Mouse (Mus musculus) adrenal gland, postnatal 10 days (tissue): ENCODE measurements around the gene Ipo11. TPM values are rescaled to one million over a fixed set of nuclear protein-coding genes. Genes with fewer than 3 reads are reported as not detected.
"Not testable (repeated sequence)": the region's sequence is repeated elsewhere in the genome, so short reads cannot be mapped to it uniquely, and the experiment has no call there.

Experiments used
- DNase-seq: peaks from one replicate; pipeline ENCODE4 v3.0.0; 2021; ENCODE audit warnings: mixed read lengths
- long read RNA-seq, 2 experiments: library from polyadenylated mRNA; stranded (forward); transcript quantifications; one replicate each; pipeline ENCODE4 v2.0.0; 2021
- total RNA-seq, 2 experiments: library from RNA; stranded (reverse); gene quantifications; 2 replicates each; pipeline ENCODE4 v1.2.3; 2021

Ipo11 gene
- 10 to 100 TPM; 31.1 to 41.4 TPM for total RNA-seq
- long read RNA-seq, experiment 1, full-length matches to known transcripts: 1 of 22 reads
- long read RNA-seq, experiment 1, partial matches to known transcripts: 15 of 22 reads
- long read RNA-seq, experiment 1, other reads (novel, unspliced or antisense): 6 of 22 reads
- long read RNA-seq, experiment 2, full-length matches to known transcripts: 14 of 36 reads
- long read RNA-seq, experiment 2, partial matches to known transcripts: 16 of 36 reads
- long read RNA-seq, experiment 2, other reads (novel, unspliced or antisense): 6 of 36 reads

DNA sequence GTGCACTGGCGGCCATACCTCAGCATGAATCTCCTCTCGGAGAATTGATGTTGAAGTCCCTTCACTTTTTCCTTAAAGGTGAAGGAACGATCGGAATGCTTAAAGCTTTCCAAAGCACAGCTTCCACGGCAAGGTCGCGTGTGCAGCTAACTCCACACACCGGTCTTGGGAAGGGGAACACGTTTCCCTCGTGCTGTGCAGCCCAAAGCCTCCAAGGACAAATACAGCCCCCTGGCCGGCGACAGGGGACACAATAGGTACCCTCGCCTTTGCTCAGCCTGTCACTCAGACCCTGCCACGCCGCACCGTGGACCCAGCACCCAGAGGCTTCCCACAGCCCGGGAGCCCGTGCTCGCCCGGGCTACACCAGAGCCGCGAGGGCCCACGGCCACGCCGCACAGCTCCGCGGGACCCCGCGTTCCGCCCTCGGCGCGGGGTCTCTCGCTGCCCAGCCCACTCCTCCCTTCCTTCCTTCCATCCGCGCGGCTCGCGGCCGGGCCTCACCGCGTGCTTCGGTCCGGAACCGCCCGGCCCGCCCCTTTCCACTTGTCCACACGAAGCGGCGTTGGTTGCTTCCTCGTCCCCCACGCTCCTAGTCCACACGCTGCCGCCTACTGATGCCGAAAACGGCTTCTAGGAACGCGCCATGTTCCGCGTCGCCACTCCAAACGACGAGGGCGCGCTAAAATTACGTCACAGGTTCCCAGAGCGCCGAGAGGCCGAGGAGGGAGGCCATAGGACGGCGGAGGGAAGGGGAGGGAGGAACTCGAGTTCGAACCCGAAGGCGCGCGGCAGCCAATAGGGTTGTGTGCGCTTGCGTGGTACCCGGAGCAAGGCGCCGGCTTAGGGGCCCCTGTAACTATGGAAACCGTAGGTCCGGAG lies at the start of gene Ipo11:
Gene Ipo11 (minus strand): TSS at position 703 of the 882 bp plus-strand sequence.
- DNase-seq: peak; percentile 95

DNA sequence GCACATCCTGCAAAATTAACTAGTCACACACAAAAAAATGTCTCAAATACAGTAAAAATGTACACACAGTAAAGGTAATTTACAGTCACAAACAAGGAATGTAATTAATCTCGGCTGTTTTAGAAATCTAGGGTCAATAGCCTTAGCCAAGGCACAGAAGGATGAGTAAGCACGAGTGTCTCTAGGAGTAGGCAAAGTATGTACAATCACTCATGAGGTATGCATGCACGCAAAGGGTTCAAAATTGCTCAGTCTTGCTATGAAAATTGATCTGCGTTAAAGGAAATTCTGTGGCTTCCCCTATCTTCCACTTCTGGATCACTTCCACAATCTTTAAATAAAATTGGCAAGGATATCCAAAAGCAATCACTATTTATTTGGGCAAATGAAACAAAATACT lies 24.7 kb upstream of the Ipo11 start:
- DNase-seq: no peak

DNA sequence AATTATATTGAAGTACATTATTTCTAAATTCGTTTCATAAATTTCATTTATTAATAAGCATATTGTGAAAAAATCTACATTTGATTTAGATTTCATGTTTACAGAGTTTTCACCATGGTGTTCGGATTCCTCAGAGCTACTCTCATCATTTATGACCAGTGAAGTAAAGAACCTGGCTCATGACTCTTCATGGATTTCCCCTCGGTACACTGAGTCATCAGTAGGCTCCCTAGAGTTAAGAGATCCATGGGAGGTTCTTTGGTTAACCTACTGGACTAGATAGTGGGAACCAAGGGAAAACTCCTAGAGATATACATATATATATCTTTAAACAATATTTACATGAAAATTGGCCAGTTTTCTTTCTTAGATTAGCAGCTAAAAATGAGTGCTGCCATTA lies 23.8 kb upstream of the Ipo11 start:
- DNase-seq: no peak

DNA sequence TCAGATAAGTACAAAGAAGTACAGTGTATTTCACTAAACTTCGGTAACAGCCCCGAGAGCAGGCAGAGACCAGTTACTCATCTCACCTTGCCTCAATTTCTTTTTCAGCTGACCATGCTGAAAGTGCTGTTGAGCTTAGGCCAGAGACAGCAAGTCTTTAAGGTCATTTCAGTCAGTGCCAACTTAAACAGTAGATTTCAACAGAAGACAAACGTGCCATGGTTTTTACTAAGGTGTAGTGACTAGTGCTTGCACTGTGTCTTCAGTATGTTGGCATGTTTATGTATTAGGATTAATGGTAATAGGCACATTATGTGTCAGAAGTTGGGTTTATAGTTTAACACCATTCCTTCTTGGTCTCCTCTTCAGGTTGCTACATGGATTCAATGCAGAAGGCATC lies 21.5 kb upstream of the Ipo11 start:
- no peak for DNase-seq

DNA sequence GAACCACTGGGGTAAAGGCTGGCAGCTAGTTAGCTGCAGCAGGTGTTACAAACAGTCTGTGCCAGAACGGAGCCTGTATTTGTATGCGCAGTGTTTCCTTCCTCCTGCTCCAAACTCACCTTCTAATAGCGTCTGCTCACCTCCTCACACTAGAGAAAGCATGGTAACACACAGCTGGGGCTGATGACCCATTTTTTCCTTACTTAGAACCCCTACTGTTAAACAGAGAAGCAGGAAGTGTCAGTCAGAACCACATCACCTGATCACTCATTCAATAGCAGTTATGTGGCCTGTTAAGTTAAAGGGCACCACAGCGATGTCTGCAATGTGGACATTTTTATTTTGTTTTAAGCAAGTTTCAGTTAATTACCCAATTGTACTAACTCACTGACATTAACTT lies 20.8 kb upstream of the Ipo11 start:
- DNase-seq: no peak

DNA sequence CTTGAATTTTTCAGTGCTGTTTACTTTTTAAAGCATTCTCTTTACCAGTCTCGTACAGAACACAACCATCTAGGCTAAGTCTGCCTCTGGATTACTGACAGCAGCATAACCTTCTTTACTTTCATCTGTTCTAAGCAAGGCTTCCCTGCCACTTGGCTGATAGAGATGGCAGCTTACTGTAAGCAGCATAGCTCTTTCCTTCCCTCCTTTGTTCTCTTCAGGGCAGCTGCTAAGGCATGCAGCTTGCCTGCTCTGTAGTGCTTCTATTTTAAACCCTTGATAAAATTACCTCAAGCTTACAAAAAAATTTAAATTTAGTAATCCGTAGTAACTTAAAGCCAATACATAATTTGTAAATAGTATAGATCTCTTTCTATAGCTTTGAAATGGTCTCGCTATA lies 18.1 kb upstream of the Ipo11 start:
- DNase-seq: no peak

DNA sequence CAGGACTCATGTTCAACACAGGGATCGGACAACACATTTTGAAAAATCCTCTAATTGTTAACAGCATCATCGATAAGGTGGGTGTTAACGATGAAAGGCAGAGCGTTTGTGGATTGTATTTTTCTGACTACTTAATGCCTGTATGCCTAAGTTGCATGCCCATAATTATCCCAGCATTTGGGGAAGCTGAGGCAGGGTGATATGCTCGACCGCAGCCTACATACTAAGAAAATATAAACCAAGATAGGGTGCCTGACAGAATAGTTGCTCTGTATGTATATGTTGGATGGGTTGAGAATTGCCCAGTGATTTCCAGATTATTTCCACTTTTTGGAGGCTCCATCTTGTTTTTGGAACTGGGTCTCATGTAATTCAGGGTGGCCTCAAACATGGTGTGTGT lies 10.8 kb upstream of the Ipo11 start:
- no peak for DNase-seq

DNA sequence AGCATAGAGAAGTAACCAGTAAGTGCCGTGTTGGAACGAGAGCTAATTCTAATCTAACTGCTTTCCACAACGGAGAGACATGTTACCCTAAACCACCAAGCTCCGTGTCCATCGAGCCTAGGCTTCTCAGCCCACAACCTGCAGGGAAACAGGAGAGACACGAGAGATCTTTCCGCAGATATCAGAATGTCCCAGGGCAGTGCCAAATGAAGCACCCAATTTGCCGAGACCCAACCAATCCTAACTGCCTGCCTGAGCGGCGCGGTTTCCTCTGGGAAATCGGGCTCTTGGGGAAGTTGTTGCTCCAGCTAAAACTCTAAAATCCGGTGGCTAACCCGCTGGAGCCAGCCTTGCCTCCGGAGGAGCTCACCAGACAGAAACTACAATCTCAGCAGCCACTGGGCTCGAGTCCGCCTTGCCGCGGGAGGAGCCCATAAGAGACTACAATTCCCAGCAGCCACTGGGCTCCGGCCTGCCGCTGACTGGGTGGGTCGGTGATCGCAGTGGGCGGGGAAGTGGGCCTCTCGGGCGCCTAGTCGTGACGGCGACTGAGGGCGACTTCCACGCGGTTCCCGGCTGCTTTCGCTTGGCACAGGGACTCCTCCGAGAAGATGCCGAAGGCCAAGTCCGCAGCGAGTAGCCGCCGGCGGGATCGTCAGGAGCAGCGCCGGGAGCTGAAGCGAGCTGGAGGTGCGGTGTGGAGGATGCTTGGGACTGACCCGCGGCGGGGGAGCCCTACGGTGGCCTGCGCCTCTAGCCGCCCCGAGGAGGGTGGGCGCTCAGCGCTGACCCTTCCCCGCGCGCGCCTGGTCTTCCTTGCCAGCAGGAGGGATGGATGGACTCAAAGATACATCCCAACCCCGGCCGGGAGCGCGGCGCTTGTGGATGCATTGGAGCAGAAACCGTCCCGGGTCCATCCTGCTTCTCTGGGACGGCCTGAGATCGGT lies 10.1 kb upstream of the Ipo11 start, which contains the start of gene Dimt1:
Gene Dimt1 (plus strand): TSS at position 534 of the 947 bp plus-strand sequence.
- DNase-seq: peak; percentile 96

DNA sequence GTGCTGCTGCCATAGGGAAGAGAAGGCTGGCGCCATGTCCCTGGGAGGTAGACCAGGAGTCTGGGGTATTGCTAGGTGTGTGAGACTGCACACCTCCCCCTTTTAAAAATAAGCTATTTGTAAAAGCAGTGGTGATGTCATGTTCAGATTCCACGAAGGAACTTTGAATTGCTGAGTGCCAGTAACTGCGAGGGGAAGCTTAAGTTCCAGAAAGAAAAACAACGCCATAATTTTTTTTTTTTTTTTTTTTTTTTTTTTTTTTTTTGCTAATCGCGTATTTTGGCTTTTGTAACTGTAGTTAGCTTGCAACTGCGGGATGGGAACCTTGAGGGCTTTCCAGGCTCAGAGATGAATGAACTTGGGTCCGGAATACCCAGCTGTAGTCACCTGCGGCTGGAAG lies 8.8 kb upstream of the Ipo11 start:
- DNase-seq: no peak

DNA sequence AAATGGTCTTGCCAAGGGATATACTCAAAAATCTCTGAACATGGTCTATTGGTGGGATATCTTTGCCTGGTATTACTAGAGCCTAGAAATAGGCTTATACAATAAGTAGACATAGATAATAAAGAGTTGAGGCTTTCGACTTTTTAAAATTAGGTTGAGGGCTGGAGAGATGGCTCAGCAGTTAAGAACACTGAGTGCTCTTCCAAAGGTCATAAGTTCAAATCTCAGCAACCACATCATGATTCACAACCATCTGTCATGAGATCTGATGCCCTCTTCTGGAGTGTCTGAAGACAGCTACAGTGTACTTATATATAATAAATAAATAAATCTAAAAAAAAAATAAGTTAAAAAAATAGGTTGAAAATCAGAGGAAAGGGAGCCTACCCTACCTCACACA lies 6.0 kb upstream of the Ipo11 start:
- DNase-seq: no peak

DNA sequence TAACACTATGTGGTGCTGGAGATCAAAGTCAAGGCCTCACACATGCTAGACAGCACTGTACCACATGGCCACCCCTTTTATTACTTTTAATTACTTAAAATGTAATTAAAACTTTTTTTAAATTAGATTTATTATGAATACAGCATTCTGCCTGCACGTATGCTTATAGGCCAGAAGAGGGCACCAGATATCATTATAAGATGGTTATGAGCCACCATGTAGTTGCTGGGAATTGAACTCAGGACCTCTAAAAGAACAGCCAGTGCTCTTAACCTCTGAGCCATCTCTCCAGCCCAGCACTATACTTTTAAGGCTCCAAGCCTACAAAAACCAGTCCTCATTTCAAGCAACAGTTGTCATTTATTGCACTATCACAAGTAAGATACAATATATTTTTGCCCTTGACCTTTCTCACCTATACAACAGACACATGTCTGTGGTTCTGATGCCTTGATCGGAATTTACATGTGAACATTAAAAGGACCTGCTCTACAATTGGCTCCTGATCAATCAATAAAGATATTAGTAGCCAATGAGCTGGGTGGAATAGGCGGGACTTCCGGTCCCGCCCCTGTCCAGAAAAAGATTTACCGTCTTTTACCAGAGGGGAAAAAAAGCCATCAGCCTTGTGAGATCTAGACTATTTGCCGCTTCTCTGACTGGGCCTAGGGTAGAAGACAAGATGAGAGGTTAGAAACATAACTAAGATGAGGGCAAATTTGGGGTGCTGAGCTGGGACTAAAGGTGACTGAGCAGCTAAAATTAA lies 4.6 kb upstream of the Ipo11 start:
- no peak for DNase-seq

DNA sequence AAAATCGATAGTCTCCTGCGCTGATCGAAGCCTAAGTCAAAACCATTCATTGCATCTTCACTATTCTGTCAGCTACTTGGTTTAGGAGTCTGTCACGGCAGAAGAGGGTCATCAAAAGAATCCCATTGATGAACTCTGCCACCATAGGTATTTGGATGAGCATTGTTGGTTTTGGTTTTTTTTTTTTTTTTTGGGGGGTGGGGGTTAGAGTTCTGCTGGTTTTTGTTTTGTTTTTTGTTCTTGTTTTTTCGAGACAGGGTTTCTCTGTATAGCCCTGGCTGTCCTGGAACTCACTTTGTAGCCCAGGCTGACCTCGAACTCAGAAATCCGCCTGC lies 347 bp upstream of the Ipo11 start:
- DNase-seq: no peak

DNA sequence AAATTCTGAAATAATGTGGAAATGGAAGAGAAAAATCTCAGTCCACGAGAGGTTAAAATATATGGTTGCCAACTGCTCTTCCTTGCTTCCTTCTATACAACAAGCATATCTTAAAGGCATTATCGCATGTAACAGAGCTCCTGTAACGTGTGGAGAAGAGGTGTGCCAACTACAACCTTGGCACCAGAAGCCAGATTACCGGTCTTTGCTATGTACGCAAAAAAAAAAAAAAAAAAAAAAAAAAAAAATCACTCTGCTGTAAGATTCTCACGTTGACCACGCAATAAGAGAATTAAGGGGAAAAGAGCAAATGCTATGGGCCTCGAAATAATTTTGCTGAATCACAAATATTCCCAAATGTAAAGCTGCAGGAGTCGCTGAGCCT lies 895 bp downstream of the Ipo11 start:
- no peak for DNase-seq

DNA sequence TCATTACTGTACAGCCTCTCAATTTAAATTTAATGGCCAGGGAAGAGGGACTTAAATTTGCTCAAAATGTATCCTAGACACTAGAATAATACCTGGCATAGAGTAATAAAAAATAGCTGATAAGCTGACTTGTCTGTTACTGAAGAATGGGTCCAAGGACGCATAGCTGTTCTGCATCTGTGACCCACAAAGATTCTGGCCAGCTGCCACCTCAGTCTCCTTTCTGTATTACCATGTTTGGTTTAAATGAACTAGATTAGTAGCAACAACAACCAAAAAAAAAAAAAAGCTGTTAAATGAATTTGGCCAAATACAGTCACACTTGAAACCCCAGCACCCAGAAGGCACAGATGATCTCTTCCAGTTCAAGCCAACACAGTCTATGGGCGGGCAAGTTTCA lies 7.6 kb downstream of the Ipo11 start:
- peak; percentile 55 for DNase-seq

DNA sequence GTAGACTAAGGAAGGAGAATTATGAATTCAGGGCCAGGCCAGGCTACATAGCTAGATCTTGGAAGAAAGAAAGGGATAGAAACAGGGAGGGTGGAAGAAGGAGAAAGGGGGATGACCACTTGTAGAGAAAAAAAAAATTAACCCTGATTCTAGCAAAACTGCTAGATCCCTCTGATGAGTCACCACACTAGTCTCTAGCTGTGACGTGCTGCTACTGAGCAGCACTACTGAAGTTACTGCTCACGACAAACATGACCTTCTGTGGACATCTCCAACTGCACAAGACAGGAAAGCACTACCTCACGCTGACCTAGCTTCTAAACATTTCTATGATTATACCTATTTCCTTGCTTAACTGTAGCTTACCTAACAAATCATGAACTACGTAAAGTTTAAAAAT lies 8.5 kb downstream of the Ipo11 start:
- no peak for DNase-seq

DNA sequence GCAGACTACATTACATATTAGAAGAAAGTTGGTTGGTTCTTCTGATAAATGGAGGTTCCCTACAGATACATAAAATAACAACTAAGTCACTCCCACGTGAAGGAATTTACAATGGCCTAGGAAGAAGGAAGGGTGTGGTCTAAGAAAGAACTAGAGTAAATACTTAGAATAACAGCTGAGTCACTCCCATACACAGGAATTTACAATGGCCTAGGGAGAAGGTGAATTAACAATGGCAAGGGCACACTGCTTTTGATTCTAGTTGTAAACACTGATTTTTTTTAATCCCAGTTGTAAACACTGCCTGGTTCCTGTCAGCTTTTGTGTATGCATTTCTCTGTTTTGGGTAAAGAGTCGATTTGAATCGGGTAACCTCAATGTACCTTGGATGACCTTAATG lies 10.8 kb downstream of the Ipo11 start:
- not testable (repeated sequence) for DNase-seq

DNA sequence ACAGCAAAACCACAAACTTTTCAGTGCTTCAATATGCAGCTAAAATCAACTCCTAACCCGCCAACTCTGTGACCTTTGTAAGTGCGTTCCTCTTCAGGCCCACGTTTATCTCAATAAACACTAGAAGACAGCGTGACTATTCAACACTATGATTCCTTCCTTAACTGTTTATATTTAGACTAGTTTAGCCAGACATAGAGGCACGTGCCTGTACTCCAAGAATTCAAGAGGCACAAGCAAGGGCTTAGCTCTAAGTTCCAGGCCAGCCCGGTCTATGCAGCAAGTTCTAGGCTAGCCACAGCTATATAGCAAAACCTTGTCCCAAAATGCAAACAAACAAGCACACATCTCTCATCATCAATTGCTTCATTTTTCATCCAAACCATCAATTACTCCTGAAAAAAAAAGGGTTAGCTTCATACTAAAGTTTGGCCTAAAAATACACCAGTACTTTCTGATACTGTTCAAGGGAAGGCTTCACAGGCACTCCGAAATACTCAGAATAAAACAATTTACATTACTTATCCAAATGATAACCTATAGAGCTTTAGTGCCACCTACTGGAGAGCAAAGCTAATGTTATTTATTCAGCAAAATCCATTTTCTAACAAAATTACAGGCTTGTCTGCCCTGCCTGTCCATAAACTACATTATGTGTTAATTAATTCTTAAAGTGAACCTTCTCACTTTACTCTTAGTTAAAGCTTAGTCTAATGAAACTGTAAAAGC lies 18.3 kb downstream of the Ipo11 start:
- no peak for DNase-seq

DNA sequence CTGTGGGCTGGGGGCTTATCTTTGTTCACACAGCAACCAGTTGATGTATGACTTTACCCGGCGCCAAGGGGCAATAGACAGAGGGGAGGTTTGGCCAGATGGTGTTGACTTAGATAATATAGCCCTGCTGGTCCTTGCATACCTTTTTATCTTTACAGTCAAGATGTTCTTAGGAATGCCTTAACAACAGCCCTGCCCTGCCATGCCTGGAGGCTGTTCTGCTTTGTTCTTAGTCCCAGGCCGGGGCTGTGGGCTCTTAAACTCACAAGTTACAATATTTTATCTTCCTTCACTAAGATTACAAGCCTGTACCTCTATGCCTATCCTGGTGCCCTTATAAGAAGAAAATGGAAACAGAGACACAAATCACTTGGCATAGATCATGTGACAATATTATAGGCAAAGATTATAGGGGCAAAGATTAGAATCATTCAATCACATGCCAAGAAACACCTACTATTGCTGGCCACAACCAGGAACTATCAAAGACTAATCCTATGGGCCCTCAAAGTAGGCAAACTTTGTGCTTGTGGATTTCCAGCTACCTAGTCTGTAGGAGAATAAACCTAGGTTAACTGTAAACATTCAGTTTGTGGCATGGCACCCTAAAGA lies 23.5 kb downstream of the Ipo11 start:
- no peak for DNase-seq

DNA sequence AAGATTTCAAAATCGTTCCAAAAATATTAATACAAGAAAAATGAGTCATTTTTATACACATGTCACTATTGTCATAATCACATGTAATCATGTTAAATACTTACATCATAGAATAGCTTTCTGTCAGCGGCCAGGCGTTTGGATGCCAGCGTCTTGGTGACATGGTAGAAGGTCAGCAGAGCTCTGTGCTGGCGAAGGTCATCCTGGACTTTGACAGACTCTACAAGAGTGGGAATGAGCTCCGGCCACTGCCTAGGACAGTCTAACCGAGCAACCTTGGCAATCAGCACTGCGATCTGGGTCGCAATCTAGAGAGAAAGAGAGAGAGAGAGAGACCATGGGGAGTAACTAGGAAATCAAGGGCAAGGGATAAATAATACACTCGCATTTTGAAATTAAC lies 26.7 kb downstream of the Ipo11 start:
- DNase-seq: peak; percentile 30

DNA sequence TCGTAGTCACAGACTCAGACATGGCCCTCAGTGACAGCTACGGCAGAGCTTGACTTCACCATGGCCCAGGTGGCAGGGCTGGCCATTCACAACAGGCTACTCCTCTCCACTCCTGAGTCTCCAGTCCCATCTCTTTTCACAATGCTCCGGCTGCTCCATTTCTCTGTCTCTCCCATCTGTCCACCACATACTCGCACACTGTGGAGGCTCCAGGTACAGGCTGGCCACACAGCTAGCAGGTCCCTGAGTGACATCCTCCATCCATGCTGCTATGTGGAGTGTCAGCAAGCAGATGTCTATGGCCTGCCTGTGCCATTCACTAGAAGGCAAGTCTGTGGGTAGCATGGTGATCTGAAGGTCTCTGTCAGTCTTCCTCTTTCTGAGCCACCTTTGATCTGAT lies 29.5 kb downstream of the Ipo11 start:
- no peak for DNase-seq

DNA sequence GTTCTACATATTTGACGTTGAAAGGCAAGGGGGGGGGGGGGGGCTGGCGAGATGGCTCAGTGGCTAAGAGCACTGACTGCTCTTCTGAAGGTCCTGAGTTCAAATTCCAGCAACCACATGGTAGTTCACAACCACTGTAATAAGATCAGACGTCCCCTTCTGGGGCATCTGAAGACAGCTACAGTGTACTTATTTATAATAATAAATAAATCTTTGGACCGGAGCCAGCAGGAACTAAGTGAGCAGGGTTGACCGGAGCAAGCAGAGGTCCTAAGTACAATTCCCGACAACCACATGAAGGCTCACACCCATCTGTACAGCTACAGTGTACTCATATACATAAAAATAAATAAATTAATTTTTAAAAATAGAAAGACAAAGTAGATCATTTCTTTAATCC lies 31.6 kb downstream of the Ipo11 start:
- not testable (repeated sequence) for DNase-seq
